Mouse (Mus musculus) neural tube, embryonic 13.5 days (tissue): ENCODE results near the gene Olfr469. TPM values are rescaled to one million over a fixed set of nuclear protein-coding genes. Genes with fewer than 3 reads are reported as not detected.
"Not testable (repeated sequence)": the region's sequence is repeated elsewhere in the genome, so short reads cannot be mapped to it uniquely, and the experiment has no call there.

Experiments used
- ATAC-seq: fragments of 200-750 bp; cut with Nextera tagmentation; 2 replicates; pipeline ENCODE4 v1.8.0; 2017; ENCODE audit warnings: low read depth, mild to moderate bottlenecking, moderate TSS enrichment, moderate library complexity
- H3K27ac ChIP-seq: fragments of 300-500 bp; sonication (generic); replicated peaks from 2 replicates; pipeline ENCODE4 v1.5.1; 2015; ENCODE audit warnings: moderate library complexity, mild to moderate bottlenecking, inconsistent platforms
- H3K27me3 ChIP-seq: fragments of 300-500 bp; sonication (generic); 2 replicates; pipeline ENCODE4 v1.6.1; 2015; ENCODE audit warnings: mild to moderate bottlenecking, inconsistent platforms
- H3K36me3 ChIP-seq: fragments of 300-500 bp; sonication (generic); 2 replicates; pipeline ENCODE4 v1.6.1; 2015; ENCODE audit warnings: mild to moderate bottlenecking, inconsistent platforms
- H3K4me1 ChIP-seq: fragments of 300-500 bp; sonication (generic); replicated peaks from 2 replicates; pipeline ENCODE4 v1.6.1; 2015; ENCODE audit warnings: inconsistent platforms
- H3K4me2 ChIP-seq: fragments of 300-500 bp; sonication (generic); 2 replicates; pipeline ENCODE4 v1.6.1; 2015; ENCODE audit warnings: inconsistent platforms, mild to moderate bottlenecking, moderate library complexity
- H3K4me3 ChIP-seq: fragments of 300-500 bp; sonication (generic); 2 replicates; pipeline ENCODE4 v1.5.1; 2015; ENCODE audit warnings: mild to moderate bottlenecking, inconsistent platforms
- H3K9ac ChIP-seq: fragments of 300-500 bp; sonication (generic); 2 replicates; pipeline ENCODE4 v1.6.1; 2015; ENCODE audit warnings: moderate library complexity, mild to moderate bottlenecking, inconsistent platforms
- H3K9me3 ChIP-seq: fragments of 300-500 bp; sonication (generic); 2 replicates; pipeline ENCODE4 v1.6.1; 2016; ENCODE audit warnings: inconsistent platforms
- WGBS: fragments of 180-500 bp; shearing (Covaris S2); methylation state at CpG from one replicate; pipeline ENCODE4 v1.1.7; 2015; 5-methylcytosine and 5-hydroxymethylcytosine counted together
- polyA plus RNA-seq: library from polyadenylated mRNA; unstranded; fragments of >200 nt; fragmentation: Nextera tagmentation; extraction: Ambion mirVana; gene quantifications from 2 replicates; pipeline ENCODE4 v1.2.1, GENCODE M21; 2015

Gene Olfr469
- not detected in 2 replicates for polyA plus RNA-seq

GRCm38 (mm10) chr7:107825441-107825840, at the start of gene Olfr469:
TSS of gene Olfr469 (minus strand) at chr7:107825541.
- not testable (repeated sequence) for H3K9ac ChIP-seq, H3K27ac ChIP-seq, H3K4me2 ChIP-seq, H3K4me3 ChIP-seq, ATAC-seq, H3K9me3 ChIP-seq, H3K36me3 ChIP-seq, H3K4me1 ChIP-seq, H3K27me3 ChIP-seq

GRCm38 (mm10) chr7:107847390-107847789, 22.0 kb upstream of the Olfr469 start, which contains the start of gene Olfr470:
TSS of gene Olfr470 (minus strand) at chr7:107847490.
- not testable (repeated sequence) for H3K4me2 ChIP-seq, H3K9me3 ChIP-seq, H3K36me3 ChIP-seq, H3K4me3 ChIP-seq, H3K9ac ChIP-seq, H3K27me3 ChIP-seq, ATAC-seq, H3K27ac ChIP-seq, H3K4me1 ChIP-seq
- WGBS: 86% methylated on average over 1 of the region's 1 CpGs

GRCm38 (mm10) chr7:107841719-107842118, 16.4 kb upstream of the Olfr469 start:
- H3K27ac ChIP-seq: no peak overlapping the region
- H3K4me1 ChIP-seq: no peaks in the 10 kb centered on the region
- H3K4me2 ChIP-seq: no peak overlapping the region
- no peak for ATAC-seq
- H3K36me3 ChIP-seq: no peaks in the 10 kb centered on the region
- H3K27me3 ChIP-seq: no peaks in the 10 kb centered on the region
- H3K4me3 ChIP-seq: no peak overlapping the region
- no peaks in the 10 kb centered on the region for H3K9me3 ChIP-seq
- H3K9ac ChIP-seq: no peak overlapping the region
- 75% methylated on average over 1 of the region's 1 CpGs for WGBS

- H3K27ac ChIP-seq, H3K9me3 ChIP-seq, ATAC-seq, H3K36me3 ChIP-seq, H3K4me1 ChIP-seq, H3K4me2 ChIP-seq, H3K4me3 ChIP-seq, H3K27me3 ChIP-seq, H3K9ac ChIP-seq: not testable (repeated sequence)
- WGBS: 71% methylated on average over 2 of the region's 2 CpGs
These were observed 1.5 kb downstream of the Olfr469 start for GRCm38 (mm10) chr7:107823867-107824266.

- H3K4me2 ChIP-seq: no peak overlapping the region
- H3K27ac ChIP-seq: no peak overlapping the region
- no peaks in the 10 kb centered on the region for H3K27me3 ChIP-seq
- ATAC-seq: no peak
- no peaks in the 10 kb centered on the region for H3K36me3 ChIP-seq
- no peaks in the 10 kb centered on the region for H3K4me1 ChIP-seq
- no peak overlapping the region for H3K4me3 ChIP-seq
- no peaks in the 10 kb centered on the region for H3K9me3 ChIP-seq
- H3K9ac ChIP-seq: no peak overlapping the region
These were observed 5.9 kb downstream of the Olfr469 start for GRCm38 (mm10) chr7:107819442-107819841.

- H3K9ac ChIP-seq: no peak within 1 kb of the TSS
- no peaks in the 10 kb centered on the region for H3K27me3 ChIP-seq
- no peak within 1 kb of the TSS for H3K4me3 ChIP-seq
- H3K9me3 ChIP-seq: peaks cover 5% of the 10 kb centered on the region; the same call in 1 of the 2 replicates
- no peak within 1 kb of the TSS for H3K27ac ChIP-seq
- ATAC-seq: no peak
- H3K4me1 ChIP-seq: no peaks in the 10 kb centered on the region
- no peaks in the 10 kb centered on the region for H3K36me3 ChIP-seq
- no peak within 1 kb of the TSS for H3K4me2 ChIP-seq
These were observed 13.4 kb downstream of the Olfr469 start, which contains the start of gene Olfr467 for GRCm38 (mm10) chr7:107811963-107812362. TSS of gene Olfr467 (plus strand) at chr7:107812263.

- ATAC-seq: no peak
- Histone ChIP-seq H3K4me1 (no peaks in the 10 kb centered on the region), H3K27me3 (no peaks in the 10 kb centered on the region), H3K4me2 (no peak overlapping the region), H3K27ac (no peak overlapping the region), H3K36me3 (no peaks in the 10 kb centered on the region), H3K9ac (no peak overlapping the region), H3K4me3 (no peak overlapping the region), H3K9me3 (no peaks in the 10 kb centered on the region)
- 83% methylated on average over 3 of the region's 3 CpGs for WGBS
These were observed 23.2 kb downstream of the Olfr469 start for GRCm38 (mm10) chr7:107802138-107802537.

- WGBS: 88% methylated on average over 2 of the region's 2 CpGs
These were observed 24.2 kb downstream of the Olfr469 start, which contains the start of gene Ovch2 for GRCm38 (mm10) chr7:107801108-107801507. TSS of gene Ovch2 (minus strand) at chr7:107801208.

GRCm38 (mm10) chr7:107796500-107796899, 28.8 kb downstream of the Olfr469 start:
- no peaks in the 10 kb centered on the region for H3K9me3 ChIP-seq
- 84% methylated on average over 2 of the region's 2 CpGs for WGBS

More at GRCm38 (mm10) chr7:107801108-107801507, 24.2 kb downstream of the Olfr469 start, which contains the start of gene Ovch2:
- Histone ChIP-seq H3K27me3 (no peaks in the 10 kb centered on the region), H3K9ac (no peak within 1 kb of the TSS), H3K4me1 (no peaks in the 10 kb centered on the region), H3K9me3 (no peaks in the 10 kb centered on the region), H3K4me2 (no peak within 1 kb of the TSS), H3K36me3 (no peaks in the 10 kb centered on the region), H3K27ac (no peak within 1 kb of the TSS), H3K4me3 (no peak within 1 kb of the TSS)
- ATAC-seq: no peak

GRCm38 (mm10) chr7:107787977-107788620, 37.2 kb downstream of the Olfr469 start:
- ATAC-seq: no peak
- H3K4me2 ChIP-seq: no peak overlapping the region

More at GRCm38 (mm10) chr7:107796500-107796899, 28.8 kb downstream of the Olfr469 start:
- H3K4me1 ChIP-seq: no peaks in the 10 kb centered on the region
- ATAC-seq: no peak
- no peak overlapping the region for H3K27ac ChIP-seq
- H3K9ac ChIP-seq: no peak overlapping the region
- H3K4me2 ChIP-seq: no peak overlapping the region
- no peak overlapping the region for H3K4me3 ChIP-seq
- H3K27me3 ChIP-seq: no peaks in the 10 kb centered on the region
- H3K36me3 ChIP-seq: no peaks in the 10 kb centered on the region

GRCm38 (mm10) chr7:107779611-107780010, 45.7 kb downstream of the Olfr469 start:
- 44% methylated on average over 4 of the region's 4 CpGs for WGBS
- H3K4me1 ChIP-seq: no peaks in the 10 kb centered on the region
- no peak overlapping the region for H3K9ac ChIP-seq
- H3K4me2 ChIP-seq: no peak overlapping the region
- H3K9me3 ChIP-seq: no peaks in the 10 kb centered on the region
- H3K4me3 ChIP-seq: no peak overlapping the region
- H3K36me3 ChIP-seq: no peaks in the 10 kb centered on the region
- H3K27me3 ChIP-seq: peaks cover 3% of the 10 kb centered on the region; the same call in 1 of the 2 replicates
- H3K27ac ChIP-seq: no peak overlapping the region
- no peak for ATAC-seq

More at GRCm38 (mm10) chr7:107787977-107788620, 37.2 kb downstream of the Olfr469 start:
- H3K4me1 ChIP-seq: no peaks in the 10 kb centered on the region
- no peak overlapping the region for H3K9ac ChIP-seq
- no peak overlapping the region for H3K4me3 ChIP-seq
- H3K27ac ChIP-seq: no peak overlapping the region
- H3K36me3 ChIP-seq: no peaks in the 10 kb centered on the region
- no peaks in the 10 kb centered on the region for H3K9me3 ChIP-seq
- no peaks in the 10 kb centered on the region for H3K27me3 ChIP-seq
- 61% methylated on average over 3 of the region's 3 CpGs for WGBS

- H3K9ac ChIP-seq: no peak overlapping the region
- H3K4me3 ChIP-seq: no peak overlapping the region
- no peak overlapping the region for H3K4me2 ChIP-seq
- no peak overlapping the region for H3K27ac ChIP-seq
- no peaks in the 10 kb centered on the region for H3K36me3 ChIP-seq
- WGBS: 97% methylated on average over 1 of the region's 1 CpGs
- no peaks in the 10 kb centered on the region for H3K9me3 ChIP-seq
- no peak for ATAC-seq
- H3K27me3 ChIP-seq: peaks cover 3% of the 10 kb centered on the region; the same call in 1 of the 2 replicates
- no peaks in the 10 kb centered on the region for H3K4me1 ChIP-seq
These were observed 47.1 kb downstream of the Olfr469 start for GRCm38 (mm10) chr7:107778216-107778615.

- no peaks in the 10 kb centered on the region for H3K4me1 ChIP-seq
- WGBS: 59% methylated on average over 6 of the region's 6 CpGs
- H3K9me3 ChIP-seq: no peaks in the 10 kb centered on the region
- H3K9ac ChIP-seq: no peak overlapping the region
- no peaks in the 10 kb centered on the region for H3K27me3 ChIP-seq
- H3K36me3 ChIP-seq: no peaks in the 10 kb centered on the region
- no peak for ATAC-seq
- H3K27ac ChIP-seq: no peak overlapping the region
- no peak overlapping the region for H3K4me3 ChIP-seq
- H3K4me2 ChIP-seq: no peak overlapping the region
These were observed 54.5 kb downstream of the Olfr469 start for GRCm38 (mm10) chr7:107770812-107771211.
